Mouse (Mus musculus): ENCODE data around the gene Slc25a44.
"Not testable (repeated sequence)": the region's sequence is repeated elsewhere in the genome, so short reads cannot be mapped to it uniquely, and the experiment has no call there.

Gene Slc25a44

GRCm38 (mm10) chr3:88366830-88367428 lies 58.0 kb downstream of the Slc25a44 start:
- not testable (repeated sequence) for DNase-seq (ENCODE audit: low spot score)

- DNase-seq (ENCODE audit: low spot score): no peak
These were observed 59.1 kb downstream of the Slc25a44 start for GRCm38 (mm10) chr3:88365705-88366361.

GRCm38 (mm10) chr3:88364337-88364736 lies 60.6 kb downstream of the Slc25a44 start, which contains the start of gene Paqr6:
Gene Paqr6, plus strand, starts transcription at chr3:88364584.
- DNase-seq (ENCODE audit: low spot score): no peak

- no peak for DNase-seq (ENCODE audit: low spot score)
These were observed 61.2 kb downstream of the Slc25a44 start for GRCm38 (mm10) chr3:88363700-88364099.

GRCm38 (mm10) chr3:88361612-88362313 lies 63.2 kb downstream of the Slc25a44 start:
- no peak for DNase-seq (ENCODE audit: low spot score)

- DNase-seq (ENCODE audit: low spot score): no peak
These were observed 63.8 kb downstream of the Slc25a44 start for GRCm38 (mm10) chr3:88361096-88361495.

All from MN1 (cell line).